Mouse (Mus musculus): ENCODE results near the gene Tll1. TPM values are rescaled to one million over a fixed set of nuclear protein-coding genes. Genes with fewer than 3 reads are reported as not detected.

The Tll1 gene
- polyA plus RNA-seq, 1 experiment from 2014 or later, result 0.60 TPM

DNA sequence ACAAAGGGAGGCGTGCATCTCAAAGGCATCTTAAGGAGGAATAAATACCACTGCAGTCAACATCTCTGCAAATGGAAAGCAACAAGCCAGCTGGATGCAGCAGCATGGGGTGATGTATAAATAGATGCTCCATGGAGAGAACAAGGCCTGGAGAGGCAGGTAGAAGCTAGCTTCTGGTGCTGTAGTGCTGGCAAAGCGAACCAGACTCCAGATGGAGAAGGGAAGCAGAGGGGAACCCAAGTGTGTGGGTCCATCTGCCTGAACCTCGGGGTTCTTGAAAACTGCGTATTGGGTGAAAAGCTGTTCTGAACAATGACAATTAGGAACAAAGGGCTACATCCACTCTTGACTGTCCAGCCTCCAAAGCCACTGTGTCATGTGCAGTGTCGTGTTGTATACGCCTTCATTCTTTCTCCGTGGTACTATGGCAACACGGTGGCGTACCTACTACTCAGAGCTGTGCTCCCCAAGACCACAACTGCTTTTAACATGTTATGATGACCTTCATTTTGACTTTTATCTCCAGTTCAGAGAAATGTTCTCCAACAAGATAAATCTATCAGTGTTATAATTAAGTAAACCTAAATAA is 53.8 kb downstream of the Tll1 start:
- H3K4me2 ChIP-seq (ENCODE audit: low read depth, low read length), result no peak overlapping the region
- H3K36me3 ChIP-seq (ENCODE audit: control insufficient read depth, insufficient read depth, low read length), result no peaks in the 10 kb centered on the region
- H3K4me3 ChIP-seq (ENCODE audit: low read length), result no peak overlapping the region
- H3K9me3 ChIP-seq (ENCODE audit: control insufficient read depth, low read length), result no peaks in the 10 kb centered on the region
- 74% methylated on average over 9 of the region's 9 CpGs for WGBS
- no peak for ATAC-seq
- no peaks in the 10 kb centered on the region for H3K27me3 ChIP-seq (replicated peaks; ENCODE audit: control insufficient read depth, insufficient read depth, low read length)
- no peak overlapping the region for H3K27ac ChIP-seq (ENCODE audit: low read length)
- H3K4me1 ChIP-seq (ENCODE audit: control insufficient read depth, insufficient read depth, low read length), result no peaks in the 10 kb centered on the region
- no peak overlapping the region for H3K9ac ChIP-seq (ENCODE audit: low read depth, low read length)

DNA sequence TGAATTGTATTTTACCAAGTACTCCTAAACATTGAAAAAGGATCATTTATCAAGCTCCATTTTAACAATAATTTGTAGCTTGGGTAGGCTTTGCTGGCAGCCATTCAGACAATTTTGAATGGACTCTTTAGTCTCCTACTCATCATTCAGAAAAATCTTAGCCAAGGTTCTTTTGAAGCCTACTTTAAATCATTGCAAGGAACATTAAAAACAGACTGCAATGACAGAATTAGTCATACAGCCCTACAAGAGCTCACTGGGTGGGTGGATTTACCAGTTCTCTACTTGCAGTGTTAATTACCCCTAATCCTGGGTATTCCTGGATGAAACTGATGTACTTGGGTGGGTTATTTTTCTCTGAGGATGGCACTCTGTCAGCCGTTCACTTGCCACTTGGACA is 69.5 kb downstream of the Tll1 start:
- H3K4me2 ChIP-seq (ENCODE audit: low read depth, low read length), result no peak overlapping the region
- WGBS, result 82% methylated on average over 1 of the region's 1 CpGs
- no peak overlapping the region for H3K27ac ChIP-seq (ENCODE audit: low read length)
- H3K4me1 ChIP-seq (ENCODE audit: control insufficient read depth, insufficient read depth, low read length), result no peaks in the 10 kb centered on the region
- H3K27me3 ChIP-seq (replicated peaks; ENCODE audit: control insufficient read depth, insufficient read depth, low read length), result no peaks in the 10 kb centered on the region
- no peak overlapping the region for H3K4me3 ChIP-seq (ENCODE audit: low read length)
- ATAC-seq, result no peak
- no peaks in the 10 kb centered on the region for H3K9me3 ChIP-seq (ENCODE audit: control insufficient read depth, low read length)
- H3K9ac ChIP-seq (ENCODE audit: low read depth, low read length), result no peak overlapping the region
- H3K36me3 ChIP-seq (ENCODE audit: control insufficient read depth, insufficient read depth, low read length), result no peaks in the 10 kb centered on the region

DNA sequence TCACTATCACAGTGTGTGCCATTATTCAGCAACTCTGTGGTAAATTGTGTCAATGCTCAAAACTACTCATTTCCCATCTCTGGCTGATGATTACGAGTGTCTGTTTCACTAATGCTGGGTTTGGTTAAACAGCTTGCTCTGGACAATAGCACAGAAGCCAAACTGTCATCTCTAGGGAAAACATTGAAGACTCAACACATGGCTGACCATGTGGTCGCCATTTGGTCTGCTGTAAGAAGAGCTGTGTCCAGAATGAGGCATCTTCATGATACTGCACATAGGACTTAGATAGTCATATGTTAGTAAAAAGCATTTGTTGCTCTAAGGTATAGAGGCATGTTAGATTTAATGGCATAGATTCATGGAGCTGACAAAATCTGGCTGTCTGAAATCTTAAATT is 98.9 kb downstream of the Tll1 start:
- no peak overlapping the region for H3K27ac ChIP-seq (ENCODE audit: low read length)
- no peaks in the 10 kb centered on the region for H3K9me3 ChIP-seq (ENCODE audit: control insufficient read depth, low read length)
- ATAC-seq, result no peak
- H3K4me3 ChIP-seq (ENCODE audit: low read length), result no peak overlapping the region
- H3K4me2 ChIP-seq (ENCODE audit: low read depth, low read length), result no peak overlapping the region
- H3K36me3 ChIP-seq (ENCODE audit: control insufficient read depth, insufficient read depth, low read length), result no peaks in the 10 kb centered on the region
- WGBS, result 69% methylated on average over 2 of the region's 2 CpGs
- H3K9ac ChIP-seq (ENCODE audit: low read depth, low read length), result no peak overlapping the region
- no peaks in the 10 kb centered on the region for H3K27me3 ChIP-seq (replicated peaks; ENCODE audit: control insufficient read depth, insufficient read depth, low read length)
- no peaks in the 10 kb centered on the region for H3K4me1 ChIP-seq (ENCODE audit: control insufficient read depth, insufficient read depth, low read length)

DNA sequence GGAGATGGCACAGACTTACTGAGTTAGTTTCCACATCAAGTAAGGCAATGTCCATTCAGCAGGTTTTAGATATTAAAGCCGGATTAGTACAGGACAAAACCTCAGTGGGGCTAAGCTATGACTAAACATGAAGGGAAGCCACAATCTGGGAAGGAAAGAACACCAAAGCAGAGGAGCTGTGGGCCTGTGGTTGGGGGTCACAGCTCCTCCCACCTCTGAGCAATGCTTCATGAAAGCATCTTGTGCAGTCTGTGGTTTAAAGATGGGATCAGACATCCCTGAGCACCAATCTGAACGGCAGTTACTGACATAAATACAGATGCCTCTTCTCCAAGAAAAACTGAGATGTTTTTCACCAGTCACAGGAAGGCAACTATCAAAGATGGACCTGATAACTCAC is 132.7 kb downstream of the Tll1 start:
- H3K9ac ChIP-seq (ENCODE audit: low read depth, low read length), result no peak overlapping the region
- no peak for ATAC-seq
- WGBS, result 63% methylated on average over 2 of the region's 2 CpGs

DNA sequence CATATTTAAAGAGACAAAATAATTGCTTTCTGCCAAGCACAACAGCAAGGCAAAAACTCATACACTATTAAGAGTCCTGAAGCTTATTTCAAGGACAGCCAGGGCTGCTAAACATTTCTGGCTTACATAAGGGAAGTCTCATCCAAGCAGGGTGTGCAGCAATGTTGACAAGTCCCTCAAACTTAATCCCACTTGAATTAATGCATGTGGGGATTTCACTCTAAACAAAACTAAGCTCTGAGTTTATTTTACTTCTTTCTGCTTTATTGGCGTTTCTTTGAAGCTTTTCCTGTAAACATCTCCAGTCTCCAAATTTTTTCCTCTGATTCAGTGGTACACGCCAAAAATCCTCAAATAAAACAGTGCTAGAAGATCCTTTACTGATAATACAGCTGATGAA is 146.2 kb downstream of the Tll1 start:
- ATAC-seq, result no peak
- Histone ChIP-seq H3K36me3 (ENCODE audit: control insufficient read depth, insufficient read depth, low read length) (no peaks in the 10 kb centered on the region), H3K9ac (ENCODE audit: low read depth, low read length) (no peak overlapping the region), H3K27me3 (replicated peaks; ENCODE audit: control insufficient read depth, insufficient read depth, low read length) (no peaks in the 10 kb centered on the region), H3K27ac (ENCODE audit: low read length) (no peak overlapping the region), H3K4me2 (ENCODE audit: low read depth, low read length) (no peak overlapping the region), H3K9me3 (ENCODE audit: control insufficient read depth, low read length) (no peaks in the 10 kb centered on the region), H3K4me3 (ENCODE audit: low read length) (no peak overlapping the region), H3K4me1 (ENCODE audit: control insufficient read depth, insufficient read depth, low read length) (no peaks in the 10 kb centered on the region)
- 32% methylated on average over 2 of the region's 2 CpGs for WGBS

More for the DNA sequence above, 132.7 kb downstream of the Tll1 start:
- Histone ChIP-seq H3K27ac (ENCODE audit: low read length) (no peak overlapping the region), H3K27me3 (replicated peaks; ENCODE audit: control insufficient read depth, insufficient read depth, low read length) (no peaks in the 10 kb centered on the region), H3K4me3 (ENCODE audit: low read length) (no peak overlapping the region), H3K36me3 (ENCODE audit: control insufficient read depth, insufficient read depth, low read length) (no peaks in the 10 kb centered on the region), H3K9me3 (ENCODE audit: control insufficient read depth, low read length) (no peaks in the 10 kb centered on the region), H3K4me1 (ENCODE audit: control insufficient read depth, insufficient read depth, low read length) (no peaks in the 10 kb centered on the region), H3K4me2 (ENCODE audit: low read depth, low read length) (no peak overlapping the region)

DNA sequence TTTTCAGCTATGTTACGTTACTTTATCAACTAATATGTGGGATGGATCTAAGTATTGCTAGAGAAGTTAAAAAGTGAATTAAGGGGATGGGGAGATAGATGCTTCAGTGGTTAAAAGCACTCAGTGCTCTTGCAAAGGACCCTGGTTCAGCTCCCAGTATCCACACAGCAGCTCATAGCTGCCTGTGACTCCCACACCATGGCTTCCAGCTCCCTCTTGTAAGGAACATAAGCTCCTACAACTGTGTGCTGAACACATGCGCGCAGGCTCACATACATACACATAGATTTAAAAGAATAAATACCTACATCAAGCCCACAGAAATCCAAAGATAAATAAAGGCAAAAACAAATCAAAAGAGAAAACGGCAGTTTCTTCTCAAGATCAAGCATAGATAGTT is 148.5 kb downstream of the Tll1 start:
- 78% methylated on average over 4 of the region's 4 CpGs for WGBS
- Histone ChIP-seq H3K36me3 (ENCODE audit: control insufficient read depth, insufficient read depth, low read length) (no peaks in the 10 kb centered on the region), H3K27ac (ENCODE audit: low read length) (no peak overlapping the region), H3K9me3 (ENCODE audit: control insufficient read depth, low read length) (no peaks in the 10 kb centered on the region), H3K27me3 (replicated peaks; ENCODE audit: control insufficient read depth, insufficient read depth, low read length) (no peaks in the 10 kb centered on the region), H3K9ac (ENCODE audit: low read depth, low read length) (no peak overlapping the region), H3K4me3 (ENCODE audit: low read length) (no peak overlapping the region), H3K4me1 (ENCODE audit: control insufficient read depth, insufficient read depth, low read length) (no peaks in the 10 kb centered on the region), H3K4me2 (ENCODE audit: low read depth, low read length) (no peak overlapping the region)
- ATAC-seq, result no peak

DNA sequence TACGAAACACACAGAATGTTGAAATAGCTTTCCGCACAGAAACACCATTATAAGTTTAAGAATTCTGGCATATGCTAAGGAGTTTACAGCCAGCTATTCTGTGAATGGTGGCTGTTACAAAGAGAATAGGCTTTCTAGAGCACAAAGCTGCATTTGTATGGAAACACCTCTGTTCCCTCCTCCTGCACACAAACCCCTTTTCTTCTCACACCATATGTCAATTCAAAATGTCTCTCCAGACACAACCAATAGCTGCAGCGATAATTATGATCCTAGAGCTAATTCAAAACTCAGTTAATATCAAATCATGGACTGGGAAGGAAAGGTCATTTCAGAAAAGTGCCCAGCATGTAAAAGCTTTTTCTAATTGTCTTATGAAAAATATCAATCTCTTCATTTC is 157.5 kb downstream of the Tll1 start:
- H3K9ac ChIP-seq (ENCODE audit: low read depth, low read length), result no peak overlapping the region
- no peak overlapping the region for H3K4me3 ChIP-seq (ENCODE audit: low read length)
- no peaks in the 10 kb centered on the region for H3K9me3 ChIP-seq (ENCODE audit: control insufficient read depth, low read length)
- no peaks in the 10 kb centered on the region for H3K36me3 ChIP-seq (ENCODE audit: control insufficient read depth, insufficient read depth, low read length)
- no peaks in the 10 kb centered on the region for H3K4me1 ChIP-seq (ENCODE audit: control insufficient read depth, insufficient read depth, low read length)
- WGBS, result 74% methylated on average over 3 of the region's 3 CpGs
- no peaks in the 10 kb centered on the region for H3K27me3 ChIP-seq (replicated peaks; ENCODE audit: control insufficient read depth, insufficient read depth, low read length)
- H3K4me2 ChIP-seq (ENCODE audit: low read depth, low read length), result no peak overlapping the region
- H3K27ac ChIP-seq (ENCODE audit: low read length), result no peak overlapping the region
- ATAC-seq, result no peak

DNA sequence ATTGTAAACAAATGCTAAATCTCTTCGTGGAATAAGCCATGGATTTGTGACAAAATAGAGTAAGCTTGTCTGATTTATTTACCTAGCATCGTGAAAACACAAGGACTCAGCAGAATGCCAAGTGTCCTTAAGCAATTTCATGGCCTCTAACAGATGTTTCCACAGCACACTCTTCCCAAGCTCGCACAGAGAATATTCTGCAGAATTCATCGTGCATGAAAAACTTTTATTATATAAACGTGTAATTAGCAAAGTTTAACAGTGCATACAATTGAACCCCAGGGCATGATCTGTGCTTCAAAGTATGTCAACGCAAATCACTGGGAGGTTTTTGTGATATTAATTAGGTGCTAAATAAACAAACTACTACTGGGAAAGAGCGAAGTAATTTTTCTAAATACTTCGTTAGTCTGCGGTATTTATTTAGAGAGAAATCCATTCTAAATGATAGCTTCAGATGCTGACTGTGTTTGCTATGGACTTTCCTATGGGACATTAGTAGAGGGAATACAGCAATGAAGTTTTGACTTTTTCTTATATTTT is 158.0 kb downstream of the Tll1 start:
- no peak overlapping the region for H3K27ac ChIP-seq (ENCODE audit: low read length)
- ATAC-seq, result no peak
- H3K4me2 ChIP-seq (ENCODE audit: low read depth, low read length), result no peak overlapping the region
- H3K36me3 ChIP-seq (ENCODE audit: control insufficient read depth, insufficient read depth, low read length), result no peaks in the 10 kb centered on the region
- no peak overlapping the region for H3K4me3 ChIP-seq (ENCODE audit: low read length)
- H3K27me3 ChIP-seq (replicated peaks; ENCODE audit: control insufficient read depth, insufficient read depth, low read length), result no peaks in the 10 kb centered on the region
- no peak overlapping the region for H3K9ac ChIP-seq (ENCODE audit: low read depth, low read length)
- H3K9me3 ChIP-seq (ENCODE audit: control insufficient read depth, low read length), result no peaks in the 10 kb centered on the region
- H3K4me1 ChIP-seq (ENCODE audit: control insufficient read depth, insufficient read depth, low read length), result no peaks in the 10 kb centered on the region
- WGBS, result 45% methylated on average over 9 of the region's 9 CpGs

DNA sequence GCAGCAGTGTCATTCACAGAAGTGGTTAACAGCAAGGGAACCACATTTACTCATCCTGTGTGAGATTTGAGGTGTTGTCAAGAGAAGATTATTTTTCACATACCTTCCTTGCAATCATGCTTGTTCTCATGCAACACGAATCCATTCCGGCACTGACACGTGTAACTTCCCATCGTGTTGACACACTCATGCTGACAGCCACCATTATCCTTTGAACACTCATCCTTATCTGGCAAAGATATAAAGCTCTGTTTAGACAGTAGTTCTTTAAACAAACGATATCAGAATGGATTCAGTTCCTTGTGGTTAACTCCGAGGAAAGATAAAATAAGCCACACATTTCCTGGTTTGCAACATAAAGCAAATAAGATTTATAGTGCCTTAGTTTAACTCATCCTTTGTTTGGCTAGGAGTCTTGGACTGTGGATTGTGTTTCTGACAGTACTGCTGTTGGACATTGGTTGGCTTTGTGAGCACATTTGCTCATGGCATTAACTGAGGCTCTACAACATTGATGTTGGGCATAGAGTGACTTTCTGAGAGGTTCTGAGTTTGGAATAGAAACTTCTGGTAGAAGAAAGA is 164.7 kb downstream of the Tll1 start:
- Histone ChIP-seq H3K27me3 (replicated peaks; ENCODE audit: control insufficient read depth, insufficient read depth, low read length) (no peaks in the 10 kb centered on the region), H3K9me3 (ENCODE audit: control insufficient read depth, low read length) (no peaks in the 10 kb centered on the region), H3K27ac (ENCODE audit: low read length) (no peak overlapping the region), H3K4me1 (ENCODE audit: control insufficient read depth, insufficient read depth, low read length) (no peaks in the 10 kb centered on the region), H3K4me3 (ENCODE audit: low read length) (no peak overlapping the region), H3K36me3 (ENCODE audit: control insufficient read depth, insufficient read depth, low read length) (no peaks in the 10 kb centered on the region), H3K4me2 (ENCODE audit: low read depth, low read length) (no peak overlapping the region), H3K9ac (ENCODE audit: low read depth, low read length) (no peak overlapping the region)
- peak; percentile 94 for ATAC-seq
- 19% methylated on average over 6 of the region's 6 CpGs for WGBS

Measured in intestine, embryonic 16.5 days (tissue).